Mouse (Mus musculus) spleen, adult 18-20 months (tissue): ENCODE results near the gene 4933424G06Rik.

Experiments used
- DNase-seq, 2 experiments: peaks; one replicate each; pipeline ENCODE4 v3.0.0; 2022; ENCODE audit warnings: mixed read lengths in 2 of 2

4933424G06Rik gene

GRCm38 (mm10) chr1:36711104-36711503 is 1.2 kb downstream of the 4933424G06Rik start:
- DNase-seq = no peak

DNA sequence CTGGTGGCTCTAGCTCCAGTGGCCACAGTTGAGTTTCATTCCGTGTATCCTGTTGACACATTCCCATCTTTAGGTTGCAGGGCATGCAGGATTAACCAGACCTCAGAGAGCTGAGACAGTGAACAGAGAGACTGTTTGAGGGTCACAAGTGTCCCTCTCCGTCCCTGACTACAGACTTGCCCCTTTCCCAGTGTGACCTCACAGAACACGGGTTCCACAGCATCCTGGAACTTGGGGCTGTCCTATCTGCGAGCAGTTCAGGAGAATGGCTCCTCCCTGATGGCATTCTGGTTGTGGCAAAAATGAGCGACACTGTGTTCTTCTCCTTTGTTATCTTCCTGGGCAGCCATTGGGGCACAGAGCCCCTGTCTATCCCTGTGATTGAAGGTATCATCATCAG is 4.4 kb downstream of the 4933424G06Rik start, which contains the start of gene Actr1b:
TSS of gene Actr1b (minus strand) at position 112 of the 400 bp plus-strand sequence.
- no peak for DNase-seq

DNA sequence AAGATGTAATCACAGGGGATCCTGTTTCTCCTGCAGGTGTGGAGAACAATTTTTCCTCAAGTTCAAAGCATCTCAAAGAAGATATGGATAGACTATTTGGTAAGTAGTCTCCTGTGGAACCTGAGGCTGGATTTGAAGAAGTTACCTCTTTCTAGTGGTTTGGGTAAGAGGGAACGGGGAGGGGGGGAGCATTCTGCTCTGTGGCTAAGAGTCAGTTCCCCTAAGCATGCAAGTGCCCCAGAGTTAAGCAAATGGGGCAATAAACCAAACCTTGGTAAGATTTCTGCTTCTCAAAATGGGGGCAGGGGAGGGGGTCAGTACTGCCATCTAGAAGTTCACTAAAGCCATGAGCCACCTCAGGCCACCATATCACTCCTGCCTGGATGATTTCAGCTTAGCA is 8.8 kb downstream of the 4933424G06Rik start:
- DNase-seq = no peak

DNA sequence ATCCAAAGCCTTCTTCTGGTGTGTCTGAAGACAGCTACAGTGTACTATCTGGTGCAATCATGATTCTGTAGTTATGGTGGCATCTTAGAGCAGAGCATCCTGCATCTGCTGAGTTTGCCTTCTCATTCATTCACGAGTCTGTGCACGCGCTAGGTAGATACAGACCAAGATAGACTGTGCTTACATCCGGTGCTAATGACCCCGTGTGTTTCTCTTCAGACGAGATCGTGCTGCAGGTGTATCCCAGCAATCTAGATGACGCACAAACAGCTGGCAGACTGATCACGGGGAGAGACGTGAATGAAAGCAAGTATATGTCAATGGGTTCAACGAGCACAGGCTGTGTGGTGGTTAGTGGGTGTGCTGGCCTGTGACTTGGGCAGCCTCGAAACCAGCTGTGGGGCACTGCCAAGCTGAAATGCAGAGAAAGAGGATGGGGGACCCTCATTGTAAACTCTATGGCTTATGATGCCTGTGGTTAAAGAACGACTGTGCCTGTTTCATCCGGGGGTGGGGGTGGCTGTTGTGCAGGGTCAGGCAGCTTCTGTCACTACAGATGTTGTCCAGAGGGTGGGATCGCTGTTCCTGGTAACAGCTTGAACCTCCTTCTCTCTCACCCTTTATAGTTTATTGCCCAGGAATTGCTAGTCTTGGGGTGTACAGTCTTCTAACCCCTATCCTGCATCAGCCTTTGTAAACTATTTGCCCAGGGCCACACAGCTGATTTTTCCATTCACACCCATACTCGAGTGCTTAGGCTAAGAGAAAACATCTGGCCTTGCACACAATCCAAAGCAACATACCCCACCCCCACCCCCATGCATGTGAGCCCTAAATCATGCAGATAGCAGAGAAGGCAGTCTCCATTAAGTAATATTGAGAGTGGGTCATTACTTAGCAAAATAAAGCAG is 13.5 kb downstream of the 4933424G06Rik start:
- DNase-seq = no peak

DNA sequence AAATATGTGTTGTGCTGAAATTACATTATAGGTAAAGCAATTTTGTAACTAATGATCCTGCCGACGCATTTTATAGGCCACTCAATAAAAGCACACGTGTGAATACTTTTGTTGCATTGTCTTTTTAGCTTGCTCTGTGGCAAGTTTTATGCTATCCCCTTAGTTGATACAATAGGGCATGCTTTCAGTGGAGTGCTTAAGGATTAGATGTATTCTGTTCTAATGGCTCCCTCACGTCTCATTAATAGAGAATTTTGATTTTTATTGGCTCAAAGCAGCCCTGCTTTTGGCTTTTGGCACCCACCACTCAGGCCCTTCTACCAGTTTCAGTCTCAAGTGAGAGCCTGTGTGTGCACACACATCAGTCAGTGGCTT is 14.1 kb downstream of the 4933424G06Rik start:
- DNase-seq = no peak

DNA sequence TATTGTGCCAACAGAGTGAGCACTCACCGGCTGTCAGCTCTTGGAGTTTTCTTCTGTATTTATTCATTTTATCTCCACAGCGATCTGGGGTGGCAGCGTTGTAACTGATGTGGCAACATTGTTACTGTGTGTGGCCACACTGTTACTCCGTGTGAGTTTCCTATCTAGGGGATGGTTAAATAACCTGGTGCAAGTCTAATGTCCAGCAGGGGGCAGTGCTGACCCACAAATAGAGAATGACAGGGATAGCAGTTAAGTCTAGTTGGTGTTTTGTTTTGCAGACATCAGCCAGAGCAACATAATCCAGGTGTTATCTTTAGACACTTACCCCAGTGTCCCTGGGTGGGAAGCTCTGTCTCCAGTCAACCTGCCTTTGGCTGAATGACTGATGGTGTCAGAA is 27.4 kb downstream of the 4933424G06Rik start:
- peak; percentile 55 to 86 for DNase-seq

GRCm38 (mm10) chr1:36739231-36739630 is 29.3 kb downstream of the 4933424G06Rik start:
- DNase-seq = no peak

DNA sequence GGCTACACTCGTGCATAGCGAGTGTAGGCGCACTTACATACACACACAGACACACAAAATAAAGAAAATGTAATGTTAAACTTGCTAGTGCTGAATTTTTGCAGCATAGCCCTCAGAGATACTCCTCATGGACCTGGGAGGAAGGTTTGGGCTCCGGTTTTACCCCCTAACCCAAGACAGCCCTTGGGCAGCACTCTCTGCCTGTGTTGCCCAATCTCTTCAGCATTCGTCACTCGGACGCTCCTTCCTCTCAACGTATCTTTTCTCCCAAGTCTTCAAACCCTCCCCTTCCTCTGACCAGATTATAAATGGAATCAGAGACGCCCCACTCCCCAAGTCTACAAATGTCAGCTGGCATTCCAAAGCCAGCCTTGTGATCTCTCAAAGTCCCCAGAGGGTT is 33.1 kb downstream of the 4933424G06Rik start:
- DNase-seq = no peak

DNA sequence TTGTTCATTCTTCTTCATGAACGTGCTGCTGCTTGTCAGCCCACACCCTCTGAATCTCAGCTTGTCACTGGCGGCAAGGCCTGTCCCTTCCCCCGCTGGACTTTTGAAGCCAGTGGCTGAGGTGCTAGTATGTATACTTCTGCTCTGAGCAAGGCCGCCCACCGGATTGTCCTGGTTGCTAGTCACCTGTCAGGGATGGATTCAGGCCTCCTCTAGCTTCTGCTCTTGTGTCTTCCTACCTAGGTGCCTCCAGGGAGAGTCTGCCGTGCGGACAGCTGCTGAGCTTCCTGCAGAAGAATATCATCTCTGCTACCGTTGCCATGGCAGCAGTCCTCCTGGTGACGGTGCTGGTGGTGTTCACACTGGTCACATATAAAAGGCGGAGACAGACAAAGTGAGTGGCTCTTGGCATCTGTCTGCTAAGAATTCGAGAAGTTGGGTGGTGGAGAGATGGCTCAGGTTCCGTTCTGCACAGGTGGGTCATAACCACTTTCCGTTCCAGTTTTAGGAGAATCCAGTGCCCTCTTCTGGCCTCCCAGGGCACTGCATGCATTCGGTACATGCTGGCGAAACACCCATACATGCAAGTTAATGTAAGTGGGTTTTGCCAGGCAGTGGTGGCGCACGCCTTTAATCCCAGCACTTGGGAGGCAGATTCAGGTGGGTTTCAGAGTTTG is 34.5 kb downstream of the 4933424G06Rik start:
- peak; percentile 60 to 82 for DNase-seq

- DNase-seq = no peak
Measured at GRCm38 (mm10) chr1:36745661-36746060, 35.7 kb downstream of the 4933424G06Rik start.

DNA sequence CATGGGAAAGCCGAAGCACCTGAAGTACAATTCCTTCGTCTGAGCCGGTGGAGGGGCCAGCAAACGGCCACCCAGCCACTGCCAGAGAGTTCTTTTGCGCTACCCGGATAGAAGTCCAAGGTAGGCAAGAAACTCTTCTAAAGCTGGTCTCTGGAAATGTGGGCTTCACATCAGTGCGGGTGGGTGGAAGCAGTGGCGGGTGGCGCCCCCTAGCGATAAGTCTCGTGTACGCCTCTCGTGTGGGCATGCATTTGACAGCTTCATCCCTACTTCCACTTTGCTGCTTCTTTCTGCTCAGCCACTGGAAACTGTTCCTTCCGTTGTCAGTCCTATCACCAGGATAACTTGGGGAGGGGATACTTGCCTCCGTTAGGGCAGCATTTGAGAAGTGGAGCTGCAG is 36.5 kb downstream of the 4933424G06Rik start:
- no peak for DNase-seq

GRCm38 (mm10) chr1:36753932-36754675 is 44.2 kb downstream of the 4933424G06Rik start:
- DNase-seq = no peak

- no peak for DNase-seq
Measured at GRCm38 (mm10) chr1:36758553-36758952, 48.6 kb downstream of the 4933424G06Rik start.

- DNase-seq = no peak
Measured at GRCm38 (mm10) chr1:36759076-36759475, 49.1 kb downstream of the 4933424G06Rik start.

- DNase-seq = no peak
Measured at GRCm38 (mm10) chr1:36760401-36760800, 50.5 kb downstream of the 4933424G06Rik start.

- DNase-seq = no peak
Measured at GRCm38 (mm10) chr1:36761061-36761460, 51.1 kb downstream of the 4933424G06Rik start.

DNA sequence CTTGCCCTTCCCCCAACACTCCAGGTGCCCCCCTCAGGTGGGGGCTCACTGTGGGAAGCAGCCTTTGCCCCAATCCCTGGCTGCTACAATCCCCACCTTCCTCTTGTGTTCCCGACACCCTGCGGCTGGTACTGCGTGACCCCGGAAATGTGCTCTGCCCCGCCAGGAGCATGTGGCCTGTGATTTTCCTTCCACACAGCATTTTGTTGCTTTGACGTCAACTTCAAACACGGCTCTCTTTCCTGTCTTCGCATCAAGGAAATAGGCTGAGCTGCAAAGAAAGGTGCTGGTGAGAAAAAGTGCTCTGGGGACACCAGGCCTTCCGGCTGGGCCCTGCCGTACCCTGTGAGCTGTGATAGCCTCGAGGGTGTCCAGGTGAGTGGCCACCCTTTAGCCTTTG is 51.6 kb downstream of the 4933424G06Rik start, which contains the start of gene Zap70:
TSS of gene Zap70 (plus strand) at position 231 of the 400 bp plus-strand sequence.
- no peak for DNase-seq

DNA sequence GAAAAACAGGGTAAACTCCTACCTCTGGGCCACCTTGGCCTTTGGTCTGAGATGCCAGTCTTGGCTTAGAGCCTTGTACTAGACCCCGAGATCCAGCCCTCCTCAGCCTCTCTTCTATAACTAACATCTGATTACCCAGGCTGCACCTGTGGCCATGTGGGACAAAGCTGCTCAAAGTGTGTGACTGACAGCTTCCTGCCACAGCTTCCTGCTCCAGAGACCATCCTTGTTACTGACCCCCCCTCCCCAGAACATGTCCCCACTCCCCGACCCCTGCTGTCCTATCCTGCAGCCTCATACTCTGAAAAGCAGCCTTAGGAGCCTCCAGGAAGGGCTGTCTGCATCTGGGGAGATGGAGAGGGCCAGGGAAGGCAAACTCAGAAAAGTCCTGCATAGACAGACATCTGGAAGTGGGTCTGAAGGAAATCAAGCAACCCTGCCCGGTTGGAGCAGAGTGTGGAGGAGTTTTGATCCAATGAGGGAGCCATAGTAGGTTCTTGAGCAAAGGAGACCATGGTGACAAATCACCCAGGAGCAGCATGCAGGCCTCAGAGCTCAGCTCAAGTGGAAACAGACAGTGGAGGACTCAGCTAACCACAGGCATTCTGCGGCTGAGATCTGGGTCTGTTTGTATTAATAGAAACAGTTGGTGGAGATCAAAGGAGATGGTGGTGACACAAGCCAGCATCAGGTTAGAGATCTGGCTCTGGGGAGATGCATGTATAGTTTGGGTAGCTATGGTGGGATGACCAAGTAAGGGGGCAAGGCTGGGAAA is 56.7 kb downstream of the 4933424G06Rik start:
- peak in 1 of 2 experiments; percentile 21 for DNase-seq

GRCm38 (mm10) chr1:36767321-36767720 is 57.4 kb downstream of the 4933424G06Rik start:
- DNase-seq = no peak

GRCm38 (mm10) chr1:36768786-36769185 is 58.8 kb downstream of the 4933424G06Rik start:
- no peak for DNase-seq

DNA sequence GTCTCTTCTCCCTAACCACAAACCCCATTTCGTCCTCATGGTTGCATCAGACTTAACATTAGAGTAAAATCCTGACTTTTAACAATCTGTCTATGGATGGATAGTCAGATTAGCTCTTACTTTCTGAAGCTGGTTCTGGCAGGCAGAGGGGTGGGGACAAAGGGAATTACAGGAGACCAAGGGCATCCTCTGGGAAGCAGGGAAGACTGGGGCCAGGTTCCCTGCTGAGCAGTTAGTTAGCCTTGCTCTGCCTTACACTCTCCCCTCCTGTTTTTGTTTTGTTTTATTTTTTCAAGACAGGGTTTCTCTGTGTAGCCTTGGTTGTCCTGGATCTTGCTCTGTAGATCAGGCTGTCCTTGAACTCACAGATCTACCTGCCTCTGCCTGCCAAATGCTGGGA is 60.0 kb downstream of the 4933424G06Rik start:
- no peak for DNase-seq

DNA sequence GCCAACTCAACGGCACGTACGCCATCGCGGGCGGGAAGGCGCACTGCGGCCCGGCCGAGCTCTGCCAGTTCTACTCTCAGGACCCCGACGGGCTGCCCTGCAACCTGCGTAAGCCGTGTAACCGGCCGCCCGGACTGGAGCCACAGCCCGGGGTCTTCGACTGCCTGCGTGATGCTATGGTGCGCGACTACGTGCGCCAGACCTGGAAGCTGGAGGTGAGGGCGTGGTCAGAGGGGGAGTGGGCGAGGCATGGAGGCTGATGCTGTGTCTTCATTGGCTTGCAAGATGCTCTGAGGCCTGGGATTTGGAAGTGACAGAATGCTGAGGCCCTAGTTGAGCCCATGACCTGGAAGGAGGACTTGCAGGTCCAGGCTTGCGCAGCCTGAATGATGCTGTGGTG is 61.0 kb downstream of the 4933424G06Rik start:
- DNase-seq = no peak
